Mouse (Mus musculus): ENCODE data around the gene Akr1a1. TPM values are rescaled to one million over a fixed set of nuclear protein-coding genes. Genes with fewer than 3 reads are reported as not detected.
A peak's percentile ranks its signal among the peaks of the same experiment; 100 is the strongest.
"Not testable (repeated sequence)": the region's sequence is repeated elsewhere in the genome, so short reads cannot be mapped to it uniquely, and the experiment has no call there.

The Akr1a1 gene
- polyA plus RNA-seq, 1 experiment = 737 TPM

DNA sequence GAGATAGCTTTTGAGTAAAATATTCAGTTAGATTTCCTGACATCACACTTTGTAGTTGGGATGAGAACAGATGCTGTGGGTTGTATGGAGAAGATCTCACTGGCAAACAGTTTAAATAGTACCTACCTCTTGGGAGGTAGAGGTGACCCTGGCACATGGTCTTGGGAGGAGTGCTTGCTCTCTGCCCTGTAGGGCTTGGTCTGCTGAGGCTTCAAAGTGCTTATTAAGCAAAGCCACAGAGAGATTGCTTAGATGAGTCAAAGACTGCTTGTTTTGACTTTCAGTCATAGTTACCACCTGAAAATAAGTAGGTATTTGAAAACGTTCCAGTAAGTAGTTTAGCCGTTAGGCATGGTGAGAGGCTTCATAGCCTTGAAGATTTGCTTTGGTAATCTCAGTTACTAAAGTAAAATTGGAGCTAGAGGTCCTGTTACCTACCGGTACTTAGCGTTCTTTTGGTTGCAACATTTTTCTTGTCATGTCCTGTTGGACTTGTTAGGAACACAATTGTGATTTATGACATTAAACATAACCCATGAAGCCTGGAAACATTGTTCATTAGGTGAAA, 37.9 kb upstream of the Akr1a1 start:
- H3ac ChIP-seq (ENCODE audit: control insufficient read depth, insufficient read length, low read depth) = no peak overlapping the region
- H3K4me3 ChIP-seq (ENCODE audit: insufficient read depth, poor library complexity, severe bottlenecking) = no peak overlapping the region
- peaks cover 88% of the 10 kb centered on the region for H3K79me2 ChIP-seq (ENCODE audit: control insufficient read depth, insufficient read depth)
- TF ChIP-seq MAX (IDR thresholded peaks at IDR 0.05) = no peak
- TF ChIP-seq CTCF (IDR thresholded peaks at IDR 0.05; ENCODE audit: control insufficient read depth, insufficient read depth, insufficient read length) = no peak
- no peak for TF ChIP-seq MYOD1 (IDR thresholded peaks at IDR 0.05; ENCODE audit: control insufficient read depth, insufficient read length, low read depth)
- TF ChIP-seq FOSL1 (IDR thresholded peaks at IDR 0.05; ENCODE audit: insufficient read depth, low read length, poor library complexity, severe bottlenecking) = no peak
- TF ChIP-seq MYOG (IDR thresholded peaks at IDR 0.05; ENCODE audit: control insufficient read depth, extremely low read depth, insufficient read length) = no peak
- no peak for TF ChIP-seq USF1 (IDR thresholded peaks at IDR 0.05; ENCODE audit: low read depth)
- TF ChIP-seq CEBPB (IDR thresholded peaks at IDR 0.05; ENCODE audit: low read depth) = no peak
- no peaks in the 10 kb centered on the region for H3K27me3 ChIP-seq (ENCODE audit: control insufficient read depth, insufficient read depth, insufficient read length)
- H3K36me3 ChIP-seq (ENCODE audit: control insufficient read depth, insufficient read depth) = peaks cover 78% of the 10 kb centered on the region
- peaks cover 74% of the 10 kb centered on the region for H3K79me3 ChIP-seq (ENCODE audit: low read depth)

DNA sequence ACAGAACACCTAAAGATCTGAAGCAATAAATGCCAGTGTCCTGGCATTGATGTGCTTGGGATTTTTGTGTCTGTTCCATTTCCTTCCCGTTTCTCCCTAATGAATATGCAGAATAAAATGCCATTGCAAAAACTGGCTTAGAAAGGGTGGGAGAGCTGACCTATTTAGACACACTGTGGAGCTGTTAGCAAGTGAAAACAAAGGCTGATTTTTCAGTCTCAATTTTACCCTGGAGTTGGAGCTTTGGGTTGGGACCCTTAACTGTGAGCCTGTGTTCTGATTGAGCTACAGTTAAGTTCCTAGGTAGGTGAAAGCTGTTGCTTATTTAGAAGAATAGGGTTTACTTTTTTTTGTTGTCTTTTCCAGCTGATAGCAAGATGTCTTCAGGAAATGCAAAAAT, 35.6 kb upstream of the Akr1a1 start:
- peaks cover 61% of the 10 kb centered on the region for H3K79me3 ChIP-seq (ENCODE audit: low read depth)
- H3K4me3 ChIP-seq (ENCODE audit: insufficient read depth, poor library complexity, severe bottlenecking) = peak overlapping the region; percentile 83
- no peak overlapping the region for H3ac ChIP-seq (ENCODE audit: control insufficient read depth, insufficient read length, low read depth)
- no peak for TF ChIP-seq MYOG (IDR thresholded peaks at IDR 0.05; ENCODE audit: control insufficient read depth, extremely low read depth, insufficient read length)
- TF ChIP-seq MYOD1 (IDR thresholded peaks at IDR 0.05; ENCODE audit: control insufficient read depth, insufficient read length, low read depth) = no peak
- no peak for TF ChIP-seq CTCF (IDR thresholded peaks at IDR 0.05; ENCODE audit: control insufficient read depth, insufficient read depth, insufficient read length)
- no peak for TF ChIP-seq MAX (IDR thresholded peaks at IDR 0.05)
- no peak for TF ChIP-seq USF1 (IDR thresholded peaks at IDR 0.05; ENCODE audit: low read depth)
- TF ChIP-seq FOSL1 (IDR thresholded peaks at IDR 0.05; ENCODE audit: insufficient read depth, low read length, poor library complexity, severe bottlenecking) = no peak
- TF ChIP-seq CEBPB (IDR thresholded peaks at IDR 0.05; ENCODE audit: low read depth) = no peak
- peaks cover 55% of the 10 kb centered on the region for H3K36me3 ChIP-seq (ENCODE audit: control insufficient read depth, insufficient read depth)
- no peaks in the 10 kb centered on the region for H3K27me3 ChIP-seq (ENCODE audit: control insufficient read depth, insufficient read depth, insufficient read length)
- peaks cover 67% of the 10 kb centered on the region for H3K79me2 ChIP-seq (ENCODE audit: control insufficient read depth, insufficient read depth)

DNA sequence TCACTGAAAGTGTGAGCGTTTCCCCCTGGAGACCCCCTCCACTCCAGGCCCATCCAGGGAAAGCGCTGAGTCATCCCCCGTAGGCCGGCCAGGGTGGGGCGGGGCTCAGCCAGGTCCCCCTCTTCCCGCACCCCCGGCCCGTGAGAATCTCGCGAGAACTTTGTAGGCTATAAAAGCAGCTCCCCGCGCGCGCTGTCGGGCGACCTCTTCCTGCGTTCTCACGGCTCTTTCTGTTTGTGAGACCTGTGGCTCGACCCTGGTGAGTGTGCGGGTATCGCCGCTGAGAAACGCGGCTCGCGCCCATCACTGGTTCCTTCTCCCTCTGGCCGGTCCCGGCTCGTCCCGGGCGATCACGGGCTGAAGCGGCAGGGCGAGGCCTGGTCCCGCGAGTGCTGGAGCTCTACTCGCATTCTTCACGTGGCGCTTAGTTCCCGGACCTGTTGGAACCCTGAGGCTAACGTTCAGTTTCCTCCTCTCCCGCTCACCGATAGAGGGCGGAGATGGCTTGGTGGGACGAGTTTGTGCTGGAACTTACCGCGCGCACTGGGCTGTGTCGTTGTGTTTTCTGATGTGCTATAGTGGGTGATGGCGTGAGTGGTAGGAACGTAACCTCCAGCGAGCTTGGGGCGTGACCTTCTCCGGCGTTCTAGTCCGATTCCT, 34.1 kb upstream of the Akr1a1 start, which contains the start of gene Prdx1:
Gene Prdx1, plus strand, starts transcription at position 143 of the 660 bp plus-strand sequence.
- Histone ChIP-seq H3K79me2 (ENCODE audit: control insufficient read depth, insufficient read depth) (peaks cover 52% of the 10 kb centered on the region), H3K36me3 (ENCODE audit: control insufficient read depth, insufficient read depth) (peaks cover 40% of the 10 kb centered on the region), H3ac (ENCODE audit: control insufficient read depth, insufficient read length, low read depth) (peak within 1 kb of the TSS; percentile 91), H3K4me3 (ENCODE audit: insufficient read depth, poor library complexity, severe bottlenecking) (peak within 1 kb of the TSS; percentile 83), H3K79me3 (ENCODE audit: low read depth) (peaks cover 48% of the 10 kb centered on the region), H3K27me3 (ENCODE audit: control insufficient read depth, insufficient read depth, insufficient read length) (no peaks in the 10 kb centered on the region)
- TF ChIP-seq FOSL1 (IDR thresholded peaks at IDR 0.05; ENCODE audit: insufficient read depth, low read length, poor library complexity, severe bottlenecking) (no peak), MAX (IDR thresholded peaks at IDR 0.05) (peak; percentile 53), MYOG (IDR thresholded peaks at IDR 0.05; ENCODE audit: control insufficient read depth, extremely low read depth, insufficient read length) (no peak), CEBPB (IDR thresholded peaks at IDR 0.05; ENCODE audit: low read depth) (no peak), USF1 (IDR thresholded peaks at IDR 0.05; ENCODE audit: low read depth) (peak; percentile 28), CTCF (IDR thresholded peaks at IDR 0.05; ENCODE audit: control insufficient read depth, insufficient read depth, insufficient read length) (peak; percentile 39), MYOD1 (IDR thresholded peaks at IDR 0.05; ENCODE audit: control insufficient read depth, insufficient read length, low read depth) (no peak)

DNA sequence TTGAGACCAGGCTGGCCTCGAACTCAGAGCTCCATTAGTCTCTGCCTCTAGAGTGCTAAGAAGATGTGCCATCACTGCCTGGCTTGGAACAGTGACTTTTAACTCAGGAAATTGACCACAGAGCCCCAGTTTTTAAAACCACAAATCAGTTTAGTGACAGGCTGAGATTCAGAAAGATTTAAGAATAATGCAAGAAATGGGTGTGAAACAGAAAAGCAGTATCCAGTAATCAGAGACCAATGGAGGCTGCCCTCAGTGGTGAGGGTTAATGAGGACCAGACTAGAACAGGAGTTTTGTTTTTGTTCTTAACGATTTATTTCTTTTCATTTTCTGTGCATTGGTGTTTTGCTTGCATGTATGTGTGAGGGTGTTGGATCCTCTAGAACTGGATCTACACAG, 33.2 kb upstream of the Akr1a1 start:
- Histone ChIP-seq H3K27me3 (ENCODE audit: control insufficient read depth, insufficient read depth, insufficient read length) (no peaks in the 10 kb centered on the region), H3K79me3 (ENCODE audit: low read depth) (peaks cover 39% of the 10 kb centered on the region), H3K79me2 (ENCODE audit: control insufficient read depth, insufficient read depth) (peaks cover 43% of the 10 kb centered on the region), H3ac (ENCODE audit: control insufficient read depth, insufficient read length, low read depth) (no peak overlapping the region), H3K4me3 (ENCODE audit: insufficient read depth, poor library complexity, severe bottlenecking) (no peak overlapping the region), H3K36me3 (ENCODE audit: control insufficient read depth, insufficient read depth) (peaks cover 31% of the 10 kb centered on the region)
- TF ChIP-seq USF1 (IDR thresholded peaks at IDR 0.05; ENCODE audit: low read depth) (no peak), MYOD1 (IDR thresholded peaks at IDR 0.05; ENCODE audit: control insufficient read depth, insufficient read length, low read depth) (no peak), FOSL1 (IDR thresholded peaks at IDR 0.05; ENCODE audit: insufficient read depth, low read length, poor library complexity, severe bottlenecking) (no peak), MYOG (IDR thresholded peaks at IDR 0.05; ENCODE audit: control insufficient read depth, extremely low read depth, insufficient read length) (no peak), MAX (IDR thresholded peaks at IDR 0.05) (no peak), CTCF (IDR thresholded peaks at IDR 0.05; ENCODE audit: control insufficient read depth, insufficient read depth, insufficient read length) (no peak), CEBPB (IDR thresholded peaks at IDR 0.05; ENCODE audit: low read depth) (no peak)

DNA sequence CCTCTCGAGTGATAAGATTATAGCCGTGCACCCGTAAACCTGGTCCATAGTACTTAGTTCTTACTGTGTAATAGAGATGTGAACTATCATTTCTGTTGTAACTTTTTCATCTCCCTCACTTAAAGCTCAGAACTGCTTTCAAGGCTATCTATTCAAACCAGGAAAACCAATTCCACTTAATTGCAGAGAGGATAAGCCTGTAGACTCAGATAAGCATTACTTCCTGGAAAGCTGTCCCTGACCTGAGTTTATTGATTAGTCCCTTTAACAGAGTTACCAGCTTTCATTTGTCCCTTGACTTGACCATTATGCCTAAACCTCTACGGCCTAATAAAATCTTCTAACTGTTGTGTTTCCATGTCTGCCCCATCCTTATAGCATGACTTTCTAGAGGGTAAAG, 32.5 kb upstream of the Akr1a1 start:
- H3K79me3 ChIP-seq (ENCODE audit: low read depth) = peaks cover 32% of the 10 kb centered on the region
- H3ac ChIP-seq (ENCODE audit: control insufficient read depth, insufficient read length, low read depth) = no peak overlapping the region
- H3K4me3 ChIP-seq (ENCODE audit: insufficient read depth, poor library complexity, severe bottlenecking) = no peak overlapping the region
- H3K27me3 ChIP-seq (ENCODE audit: control insufficient read depth, insufficient read depth, insufficient read length) = no peaks in the 10 kb centered on the region
- H3K36me3 ChIP-seq (ENCODE audit: control insufficient read depth, insufficient read depth) = peaks cover 24% of the 10 kb centered on the region
- H3K79me2 ChIP-seq (ENCODE audit: control insufficient read depth, insufficient read depth) = peaks cover 36% of the 10 kb centered on the region
- no peak for TF ChIP-seq MAX (IDR thresholded peaks at IDR 0.05)
- TF ChIP-seq CEBPB (IDR thresholded peaks at IDR 0.05; ENCODE audit: low read depth) = no peak
- no peak for TF ChIP-seq FOSL1 (IDR thresholded peaks at IDR 0.05; ENCODE audit: insufficient read depth, low read length, poor library complexity, severe bottlenecking)
- no peak for TF ChIP-seq CTCF (IDR thresholded peaks at IDR 0.05; ENCODE audit: control insufficient read depth, insufficient read depth, insufficient read length)
- no peak for TF ChIP-seq MYOD1 (IDR thresholded peaks at IDR 0.05; ENCODE audit: control insufficient read depth, insufficient read length, low read depth)
- no peak for TF ChIP-seq MYOG (IDR thresholded peaks at IDR 0.05; ENCODE audit: control insufficient read depth, extremely low read depth, insufficient read length)
- no peak for TF ChIP-seq USF1 (IDR thresholded peaks at IDR 0.05; ENCODE audit: low read depth)

DNA sequence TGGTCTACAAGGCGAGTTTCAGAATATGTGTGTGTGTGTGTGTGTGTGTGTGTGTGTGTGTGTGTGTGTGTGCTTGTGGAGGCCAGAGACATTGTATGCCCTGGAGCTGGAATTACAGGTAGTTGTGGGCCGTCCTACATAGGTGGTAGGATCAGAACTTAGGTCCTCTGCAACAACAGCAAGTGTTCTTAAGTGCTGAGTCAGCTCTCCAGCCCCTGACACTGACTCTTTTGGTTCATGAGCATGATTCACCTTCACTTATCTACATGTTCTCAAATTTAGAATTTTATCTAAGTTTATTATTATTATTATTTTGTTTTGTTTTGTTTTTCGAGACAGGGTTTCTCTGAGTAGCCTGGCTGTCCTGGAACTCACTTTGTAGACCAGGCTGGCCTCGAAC, 29.0 kb upstream of the Akr1a1 start:
- H3K4me3 ChIP-seq (ENCODE audit: insufficient read depth, poor library complexity, severe bottlenecking); H3K79me2 ChIP-seq (ENCODE audit: control insufficient read depth, insufficient read depth); H3ac ChIP-seq (ENCODE audit: control insufficient read depth, insufficient read length, low read depth); H3K79me3 ChIP-seq (ENCODE audit: low read depth); H3K27me3 ChIP-seq (ENCODE audit: control insufficient read depth, insufficient read depth, insufficient read length); H3K36me3 ChIP-seq (ENCODE audit: control insufficient read depth, insufficient read depth): not testable (repeated sequence)

Data from C2C12 (cell line).